Mouse (Mus musculus): Measurements from ENCODE around the gene Ccdc63.
A peak's percentile ranks its signal among the peaks of the same experiment; 100 is the strongest.

Ccdc63 gene

GRCm38 (mm10) chr5:122125211-122125760, 15.3 kb downstream of the Ccdc63 start:
- DNase-seq (ENCODE audit: low spot score) = no peak

GRCm38 (mm10) chr5:122116243-122116642, 24.4 kb downstream of the Ccdc63 start:
- DNase-seq (ENCODE audit: low spot score) = no peak

- no peak for DNase-seq (ENCODE audit: low spot score)
Observed at GRCm38 (mm10) chr5:122115266-122115763, 25.3 kb downstream of the Ccdc63 start.

GRCm38 (mm10) chr5:122114176-122114575, 26.4 kb downstream of the Ccdc63 start:
- DNase-seq (ENCODE audit: low spot score) = peak; percentile 44

- no peak for DNase-seq (ENCODE audit: low spot score)
Observed at GRCm38 (mm10) chr5:122113450-122113849, 27.2 kb downstream of the Ccdc63 start.

- no peak for DNase-seq (ENCODE audit: low spot score)
Observed at GRCm38 (mm10) chr5:122111933-122112248, 28.7 kb downstream of the Ccdc63 start.

- no peak for DNase-seq (ENCODE audit: low spot score)
Observed at GRCm38 (mm10) chr5:122111091-122111932, 29.3 kb downstream of the Ccdc63 start.

- DNase-seq (ENCODE audit: low spot score) = no peak
Observed at GRCm38 (mm10) chr5:122110625-122111024, 30.0 kb downstream of the Ccdc63 start.

- DNase-seq (ENCODE audit: low spot score) = no peak
Observed at GRCm38 (mm10) chr5:122109325-122110060, 31.1 kb downstream of the Ccdc63 start.

- DNase-seq (ENCODE audit: low spot score) = no peak
Observed at GRCm38 (mm10) chr5:122108104-122108503, 32.5 kb downstream of the Ccdc63 start.

GRCm38 (mm10) chr5:122106212-122106611, 34.4 kb downstream of the Ccdc63 start:
- no peak for DNase-seq (ENCODE audit: low spot score)

GRCm38 (mm10) chr5:122104981-122105380, 35.6 kb downstream of the Ccdc63 start:
- no peak for DNase-seq (ENCODE audit: low spot score)

- DNase-seq (ENCODE audit: low spot score) = peak; percentile 26
Observed at GRCm38 (mm10) chr5:122104201-122104600, 36.4 kb downstream of the Ccdc63 start.

- DNase-seq (ENCODE audit: low spot score) = no peak
Observed at GRCm38 (mm10) chr5:122103075-122103474, 37.5 kb downstream of the Ccdc63 start.

- no peak for DNase-seq (ENCODE audit: low spot score)
Observed at GRCm38 (mm10) chr5:122102476-122103050, 38.1 kb downstream of the Ccdc63 start.

- DNase-seq (ENCODE audit: low spot score) = no peak
Observed at GRCm38 (mm10) chr5:122094439-122094838, 46.2 kb downstream of the Ccdc63 start.

GRCm38 (mm10) chr5:122093734-122094133, 46.9 kb downstream of the Ccdc63 start:
- DNase-seq (ENCODE audit: low spot score) = no peak

- DNase-seq (ENCODE audit: low spot score) = no peak
Observed at GRCm38 (mm10) chr5:122092794-122093193, 47.8 kb downstream of the Ccdc63 start.

- DNase-seq (ENCODE audit: low spot score) = peak; percentile 30
Observed at GRCm38 (mm10) chr5:122091070-122091469, 49.6 kb downstream of the Ccdc63 start.

GRCm38 (mm10) chr5:122089664-122090063, 51.0 kb downstream of the Ccdc63 start:
- no peak for DNase-seq (ENCODE audit: low spot score)

- DNase-seq (ENCODE audit: low spot score) = peak; percentile 91
Observed at GRCm38 (mm10) chr5:122088917-122089316, 51.7 kb downstream of the Ccdc63 start.

- no peak for DNase-seq (ENCODE audit: low spot score)
Observed at GRCm38 (mm10) chr5:122086121-122086520, 54.5 kb downstream of the Ccdc63 start.

All from ovary, postnatal 14 days (tissue).